Mouse (Mus musculus): ENCODE measurements around the gene Pgm5. TPM values are rescaled to one million over a fixed set of nuclear protein-coding genes. Genes with fewer than 3 reads are reported as not detected.
"Not testable (repeated sequence)": the region's sequence is repeated elsewhere in the genome, so short reads cannot be mapped to it uniquely, and the experiment has no call there.

The Pgm5 gene
- polyA plus RNA-seq, 1 experiment from 2014 or later: 1.4 TPM

- Histone ChIP-seq H3K27ac (no peak overlapping the region), H3K27me3 (peaks cover 78% of the 10 kb centered on the region), H3K9me3 (no peaks in the 10 kb centered on the region), H3K4me1 (replicated peaks) (peaks cover 23% of the 10 kb centered on the region), H3K4me3 (peak overlapping the region; percentile 20), H3K4me2 (peak overlapping the region; percentile 40), H3K36me3 (no peaks in the 10 kb centered on the region), H3K9ac (no peak overlapping the region)
- no peak for ATAC-seq (ENCODE audit: low FRiP score)
- WGBS: 1% methylated on average over 57 of the region's 57 CpGs
Measured at GRCm38 (mm10) chr19:24897006-24897895, 35.6 kb upstream of the Pgm5 start.

- Histone ChIP-seq H3K4me3 (no peak overlapping the region), H3K27ac (no peak overlapping the region), H3K4me1 (replicated peaks) (peaks cover 23% of the 10 kb centered on the region), H3K4me2 (no peak overlapping the region), H3K9ac (no peak overlapping the region), H3K9me3 (no peaks in the 10 kb centered on the region), H3K36me3 (no peaks in the 10 kb centered on the region), H3K27me3 (peaks cover 70% of the 10 kb centered on the region)
- 16% methylated on average over 4 of the region's 4 CpGs for WGBS
- no peak for ATAC-seq (ENCODE audit: low FRiP score)
Measured at GRCm38 (mm10) chr19:24896536-24896935, 34.9 kb upstream of the Pgm5 start.

- no peak for ATAC-seq (ENCODE audit: low FRiP score)
- no peak overlapping the region for H3K27ac ChIP-seq
- 81% methylated on average over 3 of the region's 3 CpGs for WGBS
- H3K4me3 ChIP-seq: no peak overlapping the region
- H3K4me2 ChIP-seq: no peak overlapping the region
- peaks cover 15% of the 10 kb centered on the region; the same call in 1 of the 2 replicates for H3K27me3 ChIP-seq
- no peaks in the 10 kb centered on the region for H3K9me3 ChIP-seq
- no peaks in the 10 kb centered on the region for H3K36me3 ChIP-seq
- no peak overlapping the region for H3K9ac ChIP-seq
- H3K4me1 ChIP-seq (replicated peaks): no peaks in the 10 kb centered on the region; the same call in 1 of the 2 replicates
Measured at GRCm38 (mm10) chr19:24886888-24887287, 25.2 kb upstream of the Pgm5 start.

- Histone ChIP-seq H3K36me3 (no peaks in the 10 kb centered on the region), H3K9me3 (no peaks in the 10 kb centered on the region), H3K4me3 (no peak overlapping the region), H3K9ac (no peak overlapping the region), H3K27me3 (peaks cover 15% of the 10 kb centered on the region; the same call in 1 of the 2 replicates), H3K4me1 (replicated peaks) (no peaks in the 10 kb centered on the region; the same call in 1 of the 2 replicates), H3K4me2 (no peak overlapping the region), H3K27ac (no peak overlapping the region)
- WGBS: 19% methylated on average over 5 of the region's 5 CpGs
- ATAC-seq (ENCODE audit: low FRiP score): peak; percentile 28; the same call in 1 of the 2 replicates
Measured at GRCm38 (mm10) chr19:24885504-24885903, 23.8 kb upstream of the Pgm5 start.

- ATAC-seq (ENCODE audit: low FRiP score): no peak
- Histone ChIP-seq H3K9me3 (no peaks in the 10 kb centered on the region), H3K4me2 (no peak overlapping the region), H3K9ac (no peak overlapping the region), H3K4me1 (replicated peaks) (no peaks in the 10 kb centered on the region; the same call in 1 of the 2 replicates), H3K36me3 (no peaks in the 10 kb centered on the region), H3K4me3 (no peak overlapping the region), H3K27me3 (0 out of 2 replicates have a peak, but pooled peaks cover 5% of the 10 kb centered on the region), H3K27ac (no peak overlapping the region)
- WGBS: 66% methylated on average over 4 of the region's 4 CpGs
Measured at GRCm38 (mm10) chr19:24881237-24881636, 19.6 kb upstream of the Pgm5 start.

- not testable (repeated sequence) for H3K4me2 ChIP-seq; H3K4me1 ChIP-seq (replicated peaks); H3K27ac ChIP-seq; H3K9ac ChIP-seq; H3K4me3 ChIP-seq; H3K9me3 ChIP-seq; H3K36me3 ChIP-seq; ATAC-seq (ENCODE audit: low FRiP score)
- peaks cover 14% of the 10 kb centered on the region for H3K27me3 ChIP-seq
- WGBS: 91% methylated on average over 23 of the region's 26 CpGs
Measured at GRCm38 (mm10) chr19:24875129-24875870, 13.6 kb upstream of the Pgm5 start, which contains the start of gene Gm10053. Gene Gm10053 (plus strand): TSS chr19:24875686.

- WGBS: 74% methylated on average over 2 of the region's 2 CpGs
- Histone ChIP-seq H3K4me3 (no peak overlapping the region), H3K4me2 (no peak overlapping the region), H3K9me3 (no peaks in the 10 kb centered on the region), H3K9ac (no peak overlapping the region), H3K4me1 (replicated peaks) (no peaks in the 10 kb centered on the region), H3K27me3 (peaks cover 14% of the 10 kb centered on the region), H3K27ac (no peak overlapping the region), H3K36me3 (no peaks in the 10 kb centered on the region)
- no peak for ATAC-seq (ENCODE audit: low FRiP score)
Measured at GRCm38 (mm10) chr19:24873873-24874272, 12.2 kb upstream of the Pgm5 start.

- H3K4me2 ChIP-seq: peak overlapping the region; percentile 61
Measured at GRCm38 (mm10) chr19:24871037-24871635, 9.5 kb upstream of the Pgm5 start.

GRCm38 (mm10) chr19:24865436-24865835, 3.8 kb upstream of the Pgm5 start:
- Histone ChIP-seq H3K36me3 (no peaks in the 10 kb centered on the region), H3K9me3 (no peaks in the 10 kb centered on the region), H3K4me1 (replicated peaks) (peaks cover 10% of the 10 kb centered on the region), H3K27me3 (peaks cover 35% of the 10 kb centered on the region), H3K4me3 (no peak overlapping the region), H3K4me2 (no peak overlapping the region), H3K27ac (no peak overlapping the region), H3K9ac (no peak overlapping the region)
- WGBS: 87% methylated on average over 9 of the region's 9 CpGs
- no peak for ATAC-seq (ENCODE audit: low FRiP score)

More at GRCm38 (mm10) chr19:24871037-24871635, 9.5 kb upstream of the Pgm5 start:
- Histone ChIP-seq H3K4me3 (peak overlapping the region; percentile 37), H3K9ac (peak overlapping the region; percentile 66), H3K36me3 (no peaks in the 10 kb centered on the region), H3K9me3 (no peaks in the 10 kb centered on the region), H3K4me1 (replicated peaks) (no peaks in the 10 kb centered on the region), H3K27ac (no peak overlapping the region), H3K27me3 (peaks cover 14% of the 10 kb centered on the region)
- peak; percentile 84 for ATAC-seq (ENCODE audit: low FRiP score)
- 20% methylated on average over 18 of the region's 18 CpGs for WGBS

GRCm38 (mm10) chr19:24861276-24861611, 411 bp downstream of the Pgm5 start:
- peak overlapping the region; percentile 62; the same call in 1 of the 2 replicates for H3K9ac ChIP-seq
- no peaks in the 10 kb centered on the region for H3K36me3 ChIP-seq
- no peak for ATAC-seq (ENCODE audit: low FRiP score)
- H3K27me3 ChIP-seq: peaks cover 38% of the 10 kb centered on the region
- H3K4me3 ChIP-seq: peak overlapping the region; percentile 43
- H3K9me3 ChIP-seq: no peaks in the 10 kb centered on the region
- WGBS: 13% methylated on average over 13 of the region's 13 CpGs
- peak overlapping the region; percentile 64 for H3K4me2 ChIP-seq
- peaks cover 10% of the 10 kb centered on the region for H3K4me1 ChIP-seq (replicated peaks)
- H3K27ac ChIP-seq: no peak overlapping the region

- 63% methylated on average over 21 of the region's 21 CpGs for WGBS
- Histone ChIP-seq H3K27ac (no peak overlapping the region), H3K36me3 (no peaks in the 10 kb centered on the region), H3K4me1 (replicated peaks) (peaks cover 8% of the 10 kb centered on the region), H3K9me3 (no peaks in the 10 kb centered on the region), H3K27me3 (peaks cover 5% of the 10 kb centered on the region; the same call in 1 of the 2 replicates), H3K4me3 (no peak overlapping the region), H3K4me2 (peak overlapping the region; percentile 40), H3K9ac (no peak overlapping the region)
- peak; percentile 65 for ATAC-seq (ENCODE audit: low FRiP score)
Measured at GRCm38 (mm10) chr19:24851456-24852315, 10.0 kb downstream of the Pgm5 start.
